ENCODE assay signal across 13 mouse cellular contexts in genomic region chr17:25968176-25968575, GRCm38 (mm10). TPM values are rescaled to one million over a fixed set of nuclear protein-coding genes. Genes with fewer than 3 reads are reported as not detected.
DNase-seq lines count a peak whose midpoint lies in the region; ATAC-seq lines count a peak whose summit lies in the region.
"Had no signal": no experiment of that assay in that cellular context is flagged by ENCODE, and none has a peak within 500 bp of the region (broad histone marks: within the 10 kb centered on the region; RNA-seq: fewer than 3 reads in every experiment).

No protein-coding gene starts in this region.

- H3K4me2 ChIP-seq in intestine, embryonic 15.5 days (replicated peaks) = no peak overlapping the region
- H3K4me2 ChIP-seq: midbrain, embryonic 13.5 days; neural tube, embryonic 15.5 days had no signal

- H3K4me1 ChIP-seq in intestine, embryonic 15.5 days (replicated peaks) = peaks cover 12% of the 10 kb centered on the region
- H3K4me1 ChIP-seq: midbrain, embryonic 13.5 days had no signal

- 43% methylated on average over 1 of the region's 1 CpGs for WGBS in intestine, embryonic 15.5 days

- DNase-seq in kidney, postnatal 4 days = peak; percentile 26 to 55
- DNase-seq in lung, postnatal 10 days = peak; percentile 25
- DNase-seq in adrenal gland, adult 18-20 months (ENCODE audit: low spot score in 2 of 2) = no peak
- no peak for DNase-seq in right cerebral cortex, postnatal 25 days
- no peak for DNase-seq in left cerebral cortex, adult 11 months (ENCODE audit: low spot score)
- DNase-seq: thymus, postnatal 14 days had no signal

- H3K36me3 ChIP-seq in intestine, embryonic 15.5 days = peaks cover 5% of the 10 kb centered on the region; the same call in 1 of the 2 replicates

- H3K9me3 ChIP-seq in intestine, embryonic 15.5 days = no peaks in the 10 kb centered on the region
- H3K9me3 ChIP-seq: limb, embryonic 10.5 days; midbrain, embryonic 13.5 days; neural tube, embryonic 15.5 days had no signal

- peak; percentile 45 for ATAC-seq in erythroblast, adult 5-6 weeks (replicated peaks; ENCODE audit: low FRiP score, poor library complexity, severe bottlenecking)
- peak; percentile 91 for ATAC-seq in intestine, embryonic 15.5 days
- ATAC-seq: forebrain, embryonic 14.5 days; midbrain, embryonic 13.5 days had no signal

- no peak overlapping the region for H3K4me3 ChIP-seq in intestine, embryonic 15.5 days (replicated peaks)
- H3K4me3 ChIP-seq: limb, embryonic 10.5 days; midbrain, embryonic 13.5 days; neural tube, embryonic 15.5 days had no signal

- no peak overlapping the region for H3K9ac ChIP-seq in intestine, embryonic 15.5 days
- H3K9ac ChIP-seq: midbrain, embryonic 13.5 days; neural tube, embryonic 15.5 days had no signal

- H3K27ac ChIP-seq in intestine, embryonic 15.5 days = peak overlapping the region; percentile 44; the same call in 1 of the 2 replicates
- H3K27ac ChIP-seq: limb, embryonic 10.5 days; midbrain, embryonic 13.5 days had no signal

- H3K27me3 ChIP-seq in intestine, embryonic 15.5 days (replicated peaks) = no peaks in the 10 kb centered on the region
- H3K27me3 ChIP-seq: midbrain, embryonic 13.5 days; neural tube, embryonic 15.5 days had no signal

RNA-seq across cellular contexts. Expression of gene A930017K11Rik, which starts 15.8 kb away (rescaled TPM):
- not detected in 2 replicates for total RNA-seq in erythroblast, adult 5-6 weeks (2015; ENCODE audit: low replicate concordance)
- total RNA-seq in erythroblast, adult 5-6 weeks (2017; ENCODE audit: low replicate concordance) = not detected in 2 replicates
- polyA plus RNA-seq in intestine, embryonic 15.5 days (2015; fragmentation: Nextera tagmentation; extraction: Ambion mirVana) = 0.20 and 0.28 TPM in 2 replicates
- total RNA-seq in adrenal gland, adult 18-20 months (2021) = not detected
- polyA plus RNA-seq: large intestine, adult 2 months had no signal

RNA-seq across cellular contexts. Expression of gene Capn15, which starts 17.4 kb away (rescaled TPM):
- 1.2 and 1.5 TPM in 2 replicates for total RNA-seq in erythroblast, adult 5-6 weeks (2015; ENCODE audit: low replicate concordance)
- total RNA-seq in erythroblast, adult 5-6 weeks (2017; ENCODE audit: low replicate concordance) = 1.4 and 2.4 TPM in 2 replicates
- 18.5 and 25.1 TPM in 2 replicates for polyA plus RNA-seq in intestine, embryonic 15.5 days (2015; fragmentation: Nextera tagmentation; extraction: Ambion mirVana)
- total RNA-seq in adrenal gland, adult 18-20 months (2021) = 10 to 100 TPM; 22.6 to 24.4 TPM

RNA-seq across cellular contexts. Expression of gene Nhlrc4, which starts 23.4 kb away (rescaled TPM):
- total RNA-seq in erythroblast, adult 5-6 weeks (2015; ENCODE audit: low replicate concordance) = 49.2 and 66.7 TPM in 2 replicates
- 40.7 and 62.0 TPM in 2 replicates for total RNA-seq in erythroblast, adult 5-6 weeks (2017; ENCODE audit: low replicate concordance)
- polyA plus RNA-seq in intestine, embryonic 15.5 days (2015; fragmentation: Nextera tagmentation; extraction: Ambion mirVana) = 0.10 and 0.46 TPM in 2 replicates
- not detected for total RNA-seq in adrenal gland, adult 18-20 months (2021)
- polyA plus RNA-seq: forebrain, embryonic 14.5 days; large intestine, adult 2 months; midbrain, embryonic 13.5 days; neural tube, embryonic 15.5 days had no signal

RNA-seq across cellular contexts. Expression of gene Pigq, which starts 23.4 kb away (rescaled TPM):
- total RNA-seq in erythroblast, adult 5-6 weeks (2015; ENCODE audit: low replicate concordance) = 1,336 and 1,664 TPM in 2 replicates
- 1,480 and 1,728 TPM in 2 replicates for total RNA-seq in erythroblast, adult 5-6 weeks (2017; ENCODE audit: low replicate concordance)
- 52.1 and 56.4 TPM in 2 replicates for polyA plus RNA-seq in intestine, embryonic 15.5 days (2015; fragmentation: Nextera tagmentation; extraction: Ambion mirVana)
- 100 to 1,000 TPM; 110 to 111 TPM for total RNA-seq in adrenal gland, adult 18-20 months (2021)

RNA-seq across cellular contexts. Expression of gene Rab40c, which starts 48.6 kb away (rescaled TPM):
- total RNA-seq in erythroblast, adult 5-6 weeks (2015; ENCODE audit: low replicate concordance) = 2.3 and 6.7 TPM in 2 replicates
- 1.2 and 1.5 TPM in 2 replicates for total RNA-seq in erythroblast, adult 5-6 weeks (2017; ENCODE audit: low replicate concordance)
- polyA plus RNA-seq in intestine, embryonic 15.5 days (2015; fragmentation: Nextera tagmentation; extraction: Ambion mirVana) = 21.4 and 24.9 TPM in 2 replicates
- 10 to 100 TPM; 20.6 to 32.6 TPM for total RNA-seq in adrenal gland, adult 18-20 months (2021)

Comparison
In these comparisons a context has a peak if more than half of its experiments do, and no peak if none do; other contexts are left out.
1. DNase-seq: peak in kidney, postnatal 4 days (2 of 2) and lung, postnatal 10 days (single experiment); none in adrenal gland, adult 18-20 months (0 of 2), right cerebral cortex, postnatal 25 days (single experiment) and left cerebral cortex, adult 11 months (single experiment).
2. RNA of gene Capn15, which starts 17.4 kb away (total RNA-seq): 22.6 to 24.4 TPM in adrenal gland, adult 18-20 months; 1.2 to 2.4 TPM in erythroblast, adult 5-6 weeks; every median in the first group is over 4 times any median in the second.
3. RNA of gene Nhlrc4, which starts 23.4 kb away (total RNA-seq): 40.7 to 66.7 TPM in erythroblast, adult 5-6 weeks; not detected in adrenal gland, adult 18-20 months; every median in the first group is over 10 times any median in the second.